Mouse (Mus musculus): ENCODE data around the gene Myog. TPM values are rescaled to one million over a fixed set of nuclear protein-coding genes. Genes with fewer than 3 reads are reported as not detected.

The Myog gene
- total and polyA plus RNA-seq, 2 experiments from 2014 or later, result 0.11 TPM; not detected in 1

DNA sequence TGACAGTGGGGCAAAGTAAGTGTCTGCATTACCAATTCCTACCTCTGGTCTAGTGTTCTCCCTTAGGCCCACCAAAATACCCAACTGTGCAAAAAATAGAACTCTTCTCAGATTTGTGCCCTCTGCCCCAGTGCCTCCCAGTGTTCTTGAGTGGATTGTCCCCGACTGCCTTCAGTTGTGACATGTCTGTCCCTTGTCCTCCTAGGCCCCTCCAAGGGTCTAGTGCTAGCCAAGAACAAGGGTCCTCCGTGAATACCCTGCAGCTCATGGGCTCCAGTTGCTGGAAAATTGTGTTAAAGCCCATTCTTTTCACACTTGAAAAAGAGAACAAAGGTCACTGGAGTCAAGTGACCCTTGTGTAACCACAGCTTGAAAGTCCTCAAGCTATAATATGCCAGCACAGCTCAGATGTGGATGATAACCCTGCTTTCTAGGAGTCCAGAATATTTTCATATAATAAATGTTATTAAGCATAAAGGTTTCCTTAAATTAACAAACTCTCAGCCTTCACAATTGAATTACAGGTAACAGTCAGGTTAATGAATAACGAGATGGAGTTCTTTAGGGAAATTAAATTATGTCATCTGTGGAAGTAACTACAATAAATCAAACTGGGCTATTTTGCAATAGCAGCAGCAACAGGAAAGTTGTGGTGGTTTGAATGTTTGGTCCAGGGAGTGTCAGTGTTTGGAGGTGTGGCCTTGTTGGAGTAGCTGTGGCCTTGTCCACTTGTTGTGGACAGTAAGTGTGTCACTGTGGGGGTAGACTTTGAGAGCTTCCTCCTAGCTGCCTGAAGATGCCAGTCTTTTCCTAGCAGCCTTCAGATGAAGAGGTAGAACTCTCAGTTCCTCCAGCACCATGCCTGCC is 4.2 kb downstream of the Myog start:
- no peak overlapping the region for H3K4me3 ChIP-seq (ENCODE audit: low read depth, low read length)
- DNase-seq (ENCODE audit: low spot score), result no peak
- 66% methylated on average over 3 of the region's 3 CpGs for WGBS
- no peak overlapping the region for H3K4me2 ChIP-seq (ENCODE audit: low read depth, low read length, poor library complexity, severe bottlenecking)
- no peak for TF ChIP-seq CTCF (IDR thresholded peaks at IDR 0.05)
- no peaks in the 10 kb centered on the region for H3K9me3 ChIP-seq (ENCODE audit: low read length)
- H3K9ac ChIP-seq (replicated peaks; ENCODE audit: low read length, poor library complexity, severe bottlenecking), result no peak overlapping the region
- no peak for ATAC-seq (ENCODE audit: low FRiP score)
- H3K27me3 ChIP-seq (ENCODE audit: insufficient read depth, low read length), result peaks cover 4% of the 10 kb centered on the region; the same call in 1 of the 2 replicates
- peaks cover 1% of the 10 kb centered on the region; the same call in 1 of the 2 replicates for H3K4me1 ChIP-seq (ENCODE audit: insufficient read depth, low read length)
- no peak overlapping the region for H3K27ac ChIP-seq (ENCODE audit: low read depth, low read length)
- peaks cover 10% of the 10 kb centered on the region; the same call in 1 of the 2 replicates for H3K36me3 ChIP-seq (ENCODE audit: insufficient read depth, low read length)

DNA sequence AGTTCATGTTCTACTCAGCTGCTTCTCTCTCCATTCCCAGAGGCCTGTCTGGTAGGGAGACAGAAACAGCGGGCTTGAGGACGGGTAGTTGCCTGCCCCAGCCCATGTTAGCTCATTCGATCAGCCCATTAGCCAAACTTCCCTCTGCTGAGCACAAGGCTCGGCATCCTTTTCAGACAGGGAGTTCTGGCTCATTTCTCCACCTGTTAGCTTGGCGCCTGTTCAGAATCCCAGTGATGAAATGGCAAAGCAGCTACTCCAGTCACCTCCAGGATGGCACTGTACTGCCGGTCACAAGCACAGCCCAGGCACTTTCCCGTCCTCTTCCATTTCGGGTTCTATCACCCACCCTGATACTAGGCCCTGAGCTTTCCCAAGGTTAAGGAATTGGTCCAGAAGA is 7.5 kb downstream of the Myog start:
- no peak for ATAC-seq (ENCODE audit: low FRiP score)
- Histone ChIP-seq H3K4me1 (ENCODE audit: insufficient read depth, low read length) (peaks cover 6% of the 10 kb centered on the region; the same call in 1 of the 2 replicates), H3K9ac (replicated peaks; ENCODE audit: low read length, poor library complexity, severe bottlenecking) (no peak overlapping the region), H3K27me3 (ENCODE audit: insufficient read depth, low read length) (peaks cover 15% of the 10 kb centered on the region; the same call in 1 of the 2 replicates), H3K4me3 (ENCODE audit: low read depth, low read length) (no peak overlapping the region), H3K27ac (ENCODE audit: low read depth, low read length) (no peak overlapping the region), H3K36me3 (ENCODE audit: insufficient read depth, low read length) (peaks cover 14% of the 10 kb centered on the region; the same call in 1 of the 2 replicates), H3K4me2 (ENCODE audit: low read depth, low read length, poor library complexity, severe bottlenecking) (no peak overlapping the region), H3K9me3 (ENCODE audit: low read length) (no peaks in the 10 kb centered on the region)
- DNase-seq (ENCODE audit: low spot score), result peak; percentile 32
- no peak for TF ChIP-seq CTCF (IDR thresholded peaks at IDR 0.05)
- WGBS, result 88% methylated on average over 8 of the region's 8 CpGs

DNA sequence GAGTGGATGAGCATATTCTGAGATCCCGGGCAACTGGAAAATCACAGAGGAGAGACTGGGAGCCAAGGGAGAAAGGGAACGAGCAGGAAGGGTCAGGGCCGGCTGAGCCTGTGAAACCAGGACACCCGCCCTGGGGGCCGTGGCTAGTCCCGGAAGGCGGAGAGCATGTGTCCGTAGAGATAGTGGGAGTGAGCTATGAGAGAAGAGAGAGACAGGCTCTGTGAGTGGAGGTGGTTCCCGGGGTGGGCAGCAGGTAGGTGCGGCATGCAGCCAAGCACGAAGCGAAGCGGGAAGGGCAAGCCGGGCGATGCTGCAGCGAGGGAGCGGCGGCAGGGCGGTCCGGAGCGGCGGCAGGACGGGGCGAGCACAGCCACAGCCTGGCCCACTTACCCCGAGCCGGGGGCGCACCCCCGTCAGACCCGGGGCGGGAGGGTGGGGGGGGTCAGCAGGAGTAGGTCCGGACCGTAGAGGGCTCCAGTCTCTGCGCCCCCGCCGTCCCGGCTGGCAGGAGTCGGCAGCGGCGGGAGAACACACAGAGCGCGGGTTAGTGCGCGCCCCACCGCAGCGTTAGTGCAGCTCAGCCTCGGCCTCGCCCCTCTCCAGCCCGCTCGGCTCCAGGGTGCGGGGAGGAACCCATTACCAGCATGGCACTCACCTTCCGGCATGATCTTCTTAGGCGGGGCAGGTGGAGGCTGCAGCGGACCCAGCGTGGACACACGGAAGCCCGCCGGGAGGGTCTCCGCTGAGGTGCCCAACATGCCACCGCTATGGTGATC is 9.0 kb downstream of the Myog start:
- 8% methylated on average over 49 of the region's 59 CpGs for WGBS
- no peak for TF ChIP-seq CTCF (IDR thresholded peaks at IDR 0.05)
- H3K4me2 ChIP-seq (ENCODE audit: low read depth, low read length, poor library complexity, severe bottlenecking), result peak overlapping the region; percentile 59
- peak overlapping the region; percentile 35 for H3K4me3 ChIP-seq (ENCODE audit: low read depth, low read length)
- peak overlapping the region; percentile 39; the same call in 1 of the 2 replicates for H3K9ac ChIP-seq (replicated peaks; ENCODE audit: low read length, poor library complexity, severe bottlenecking)
- H3K27me3 ChIP-seq (ENCODE audit: insufficient read depth, low read length), result peaks cover 15% of the 10 kb centered on the region; the same call in 1 of the 2 replicates
- no peaks in the 10 kb centered on the region for H3K9me3 ChIP-seq (ENCODE audit: low read length)
- peaks cover 6% of the 10 kb centered on the region; the same call in 1 of the 2 replicates for H3K4me1 ChIP-seq (ENCODE audit: insufficient read depth, low read length)
- H3K36me3 ChIP-seq (ENCODE audit: insufficient read depth, low read length), result peaks cover 14% of the 10 kb centered on the region; the same call in 1 of the 2 replicates
- no peak for DNase-seq (ENCODE audit: low spot score)
- peak; percentile 52 for ATAC-seq (ENCODE audit: low FRiP score)
- no peak overlapping the region for H3K27ac ChIP-seq (ENCODE audit: low read depth, low read length)

DNA sequence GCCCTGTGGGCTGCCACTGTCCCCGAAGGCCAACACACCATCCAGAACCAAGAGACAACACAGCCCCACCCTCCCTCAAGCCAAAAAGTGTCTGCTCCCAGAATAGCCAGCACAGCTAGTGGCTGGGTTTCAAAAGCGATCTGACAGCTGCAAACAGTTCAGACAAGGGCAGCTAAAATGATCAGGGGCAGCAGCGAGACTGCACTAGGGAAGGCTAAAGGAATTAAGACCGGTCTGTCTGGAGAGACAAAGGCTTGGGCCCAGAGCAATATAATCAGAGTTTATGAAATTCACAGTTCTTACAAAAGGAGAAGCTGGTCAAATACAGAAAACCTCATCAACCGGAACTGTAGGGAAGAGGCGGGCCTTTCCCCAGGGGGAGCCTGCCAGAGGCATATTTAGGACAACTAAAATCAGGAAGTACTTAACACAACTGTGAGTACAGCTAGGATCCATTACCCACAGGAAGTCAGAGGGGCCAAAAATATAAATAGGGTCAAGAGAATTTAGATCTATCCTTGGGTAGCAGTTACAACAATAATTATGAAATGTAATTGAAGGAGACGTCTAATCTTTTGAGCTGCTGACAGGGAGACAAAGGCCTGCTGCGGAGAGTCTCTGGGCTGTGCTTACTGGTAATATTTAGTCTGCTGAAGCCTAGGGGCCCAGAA is 12.9 kb downstream of the Myog start:
- Histone ChIP-seq H3K36me3 (ENCODE audit: insufficient read depth, low read length) (peaks cover 22% of the 10 kb centered on the region), H3K4me2 (ENCODE audit: low read depth, low read length, poor library complexity, severe bottlenecking) (no peak overlapping the region), H3K9me3 (ENCODE audit: low read length) (no peaks in the 10 kb centered on the region), H3K27ac (ENCODE audit: low read depth, low read length) (no peak overlapping the region), H3K4me3 (ENCODE audit: low read depth, low read length) (no peak overlapping the region), H3K9ac (replicated peaks; ENCODE audit: low read length, poor library complexity, severe bottlenecking) (no peak overlapping the region), H3K4me1 (ENCODE audit: insufficient read depth, low read length) (peaks cover 6% of the 10 kb centered on the region; the same call in 1 of the 2 replicates), H3K27me3 (ENCODE audit: insufficient read depth, low read length) (0 out of 2 replicates have a peak, but pooled peaks cover 15% of the 10 kb centered on the region)
- TF ChIP-seq CTCF (IDR thresholded peaks at IDR 0.05), result no peak
- 18% methylated on average over 8 of the region's 8 CpGs for WGBS
- ATAC-seq (ENCODE audit: low FRiP score), result no peak
- DNase-seq (ENCODE audit: low spot score), result peak; percentile 32

DNA sequence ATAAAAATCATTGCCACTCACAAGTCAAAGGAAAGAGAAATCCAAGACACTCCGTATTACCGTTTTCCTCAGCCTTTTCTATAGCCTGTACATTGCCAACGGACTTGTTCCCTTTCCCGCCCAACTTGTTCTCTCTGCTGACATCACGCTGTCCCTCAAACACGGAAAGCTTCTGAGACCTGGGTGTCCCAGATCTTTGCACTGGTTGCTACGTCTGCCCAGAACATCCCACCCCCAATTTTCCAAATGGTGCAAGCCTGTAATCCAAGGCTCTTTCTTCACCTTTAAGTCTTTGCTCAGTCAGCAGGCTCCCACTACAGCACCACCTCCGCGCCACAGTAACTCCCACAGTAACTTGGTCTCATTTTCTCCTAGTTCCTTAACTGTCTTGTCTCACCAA is 15.2 kb downstream of the Myog start:
- Histone ChIP-seq H3K36me3 (ENCODE audit: insufficient read depth, low read length) (peaks cover 10% of the 10 kb centered on the region), H3K27ac (ENCODE audit: low read depth, low read length) (no peak overlapping the region), H3K9ac (replicated peaks; ENCODE audit: low read length, poor library complexity, severe bottlenecking) (no peak overlapping the region), H3K4me3 (ENCODE audit: low read depth, low read length) (no peak overlapping the region), H3K4me2 (ENCODE audit: low read depth, low read length, poor library complexity, severe bottlenecking) (no peak overlapping the region), H3K27me3 (ENCODE audit: insufficient read depth, low read length) (0 out of 2 replicates have a peak, but pooled peaks cover 9% of the 10 kb centered on the region), H3K4me1 (ENCODE audit: insufficient read depth, low read length) (no peaks in the 10 kb centered on the region; the same call in 1 of the 2 replicates), H3K9me3 (ENCODE audit: low read length) (no peaks in the 10 kb centered on the region)
- no peak for TF ChIP-seq CTCF (IDR thresholded peaks at IDR 0.05)
- 89% methylated on average over 9 of the region's 9 CpGs for WGBS
- DNase-seq (ENCODE audit: low spot score) (no peak), ATAC-seq (ENCODE audit: low FRiP score) (no peak)
